Mouse (Mus musculus): Measurements from ENCODE around the gene Des. TPM values are rescaled to one million over a fixed set of nuclear protein-coding genes. Genes with fewer than 3 reads are reported as not detected.
A peak's percentile ranks its signal among the peaks of the same experiment; 100 is the strongest.

Gene Des
- polyA plus RNA-seq, 1 experiment = 23.3 TPM

DNA sequence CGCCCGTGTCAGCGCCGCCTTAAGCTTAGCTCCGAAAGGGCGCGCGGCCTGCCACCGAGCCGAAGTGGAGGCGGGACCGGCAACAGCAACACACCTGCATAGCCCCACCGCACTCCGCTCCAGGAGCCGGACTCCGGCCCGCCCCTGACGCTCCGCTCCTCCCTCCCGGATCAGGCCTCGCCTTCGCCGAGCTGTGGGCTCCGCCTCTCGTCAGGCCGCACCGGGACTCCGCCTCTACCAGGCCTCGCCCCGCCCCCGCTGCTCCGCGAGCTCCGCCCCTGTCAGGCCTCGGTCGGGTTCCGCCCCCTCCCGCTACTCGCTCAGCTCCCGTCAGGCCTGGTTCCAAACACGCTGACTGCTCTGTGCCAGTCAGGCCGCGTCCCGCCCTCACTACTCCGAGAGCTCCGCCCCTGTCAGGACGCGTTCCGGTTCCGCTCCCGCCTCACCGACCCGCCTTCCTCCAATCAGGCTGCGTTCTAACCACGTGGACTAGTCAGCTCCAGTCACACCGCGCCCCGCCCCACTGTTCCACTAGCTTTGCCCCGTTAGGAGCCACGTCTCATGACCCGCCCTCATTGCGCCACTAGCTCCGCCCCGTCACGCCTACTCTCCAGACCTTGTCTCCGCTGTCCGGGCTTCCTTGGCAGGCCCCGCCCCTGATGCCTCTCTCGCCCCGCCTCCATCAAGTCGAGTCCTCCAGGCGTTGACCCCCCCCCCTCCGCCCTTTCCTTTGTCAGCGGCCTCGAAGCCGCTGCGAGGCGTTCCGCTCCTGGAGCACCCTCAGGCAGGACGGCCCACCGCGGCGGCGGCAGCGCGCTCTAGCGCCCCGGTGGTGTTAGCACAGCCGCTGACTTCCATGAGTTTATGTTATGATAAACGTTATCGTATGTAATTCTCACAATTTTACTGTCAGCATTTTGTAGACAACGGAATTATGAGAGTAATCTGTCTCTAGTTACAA, 42.6 kb upstream of the Des start, which contains the start of gene Dnpep:
TSS of gene Dnpep (minus strand) at position 750 of the 961 bp plus-strand sequence.
- no peaks in the 10 kb centered on the region for H3K27me3 ChIP-seq (ENCODE audit: control insufficient read depth, insufficient read depth, low read length, poor library complexity, severe bottlenecking)
- H3K4me3 ChIP-seq (ENCODE audit: low read depth, low read length) = peak within 1 kb of the TSS; percentile 86
- TF ChIP-seq POLR2A (IDR thresholded peaks at IDR 0.05; ENCODE audit: insufficient read depth, low read length) (no peak), CTCF (IDR thresholded peaks at IDR 0.05; ENCODE audit: low read depth, low read length) (peak; percentile 54), EP300 (IDR thresholded peaks at IDR 0.05; ENCODE audit: insufficient read depth, low read depth, low read length) (no peak)
- peak within 1 kb of the TSS; percentile 76 for H3K9ac ChIP-seq (ENCODE audit: low read depth, poor library complexity, severe bottlenecking)
- no peaks in the 10 kb centered on the region; the same call in 1 of the 2 replicates for H3K36me3 ChIP-seq (ENCODE audit: control insufficient read depth, insufficient read depth, low read length, poor library complexity, severe bottlenecking)
- peaks cover 2% of the 10 kb centered on the region for H3K4me1 ChIP-seq (ENCODE audit: control insufficient read depth, insufficient read depth, low read length)
- H3K27ac ChIP-seq (ENCODE audit: insufficient read depth, low read length) = peak within 1 kb of the TSS; percentile 66
- no peaks in the 10 kb centered on the region for H3K9me3 ChIP-seq (replicated peaks; ENCODE audit: control insufficient read depth, insufficient read depth, low read length, poor library complexity, severe bottlenecking)

DNA sequence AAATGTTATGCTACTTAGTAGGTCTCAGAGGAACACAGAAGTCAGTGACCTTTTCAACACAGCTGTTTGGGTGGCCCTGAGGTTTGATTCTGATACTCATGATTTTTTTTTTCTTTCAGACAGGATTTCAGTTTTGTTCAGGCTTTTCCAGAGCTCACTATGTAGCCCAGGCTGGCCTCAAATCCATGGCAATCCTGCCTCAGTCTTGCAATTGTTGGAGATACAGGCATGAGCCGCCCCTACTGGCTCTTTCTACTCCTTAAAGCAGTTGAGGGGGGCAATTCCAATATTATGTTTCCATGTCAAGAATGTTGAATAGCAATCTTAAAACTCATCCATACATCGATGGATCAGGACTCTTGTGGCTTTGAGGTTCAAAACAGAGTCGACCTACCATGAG, 41.8 kb upstream of the Des start:
- Histone ChIP-seq H3K9me3 (replicated peaks; ENCODE audit: control insufficient read depth, insufficient read depth, low read length, poor library complexity, severe bottlenecking) (no peaks in the 10 kb centered on the region), H3K27ac (ENCODE audit: insufficient read depth, low read length) (peak overlapping the region; percentile 33; the same call in 1 of the 2 replicates), H3K36me3 (ENCODE audit: control insufficient read depth, insufficient read depth, low read length, poor library complexity, severe bottlenecking) (no peaks in the 10 kb centered on the region), H3K27me3 (ENCODE audit: control insufficient read depth, insufficient read depth, low read length, poor library complexity, severe bottlenecking) (no peaks in the 10 kb centered on the region), H3K4me3 (ENCODE audit: low read depth, low read length) (no peak overlapping the region), H3K9ac (ENCODE audit: low read depth, poor library complexity, severe bottlenecking) (peak overlapping the region; percentile 58), H3K4me1 (ENCODE audit: control insufficient read depth, insufficient read depth, low read length) (peaks cover 2% of the 10 kb centered on the region)
- TF ChIP-seq CTCF (IDR thresholded peaks at IDR 0.05; ENCODE audit: low read depth, low read length) (no peak), EP300 (IDR thresholded peaks at IDR 0.05; ENCODE audit: insufficient read depth, low read depth, low read length) (no peak), POLR2A (IDR thresholded peaks at IDR 0.05; ENCODE audit: insufficient read depth, low read length) (no peak)

DNA sequence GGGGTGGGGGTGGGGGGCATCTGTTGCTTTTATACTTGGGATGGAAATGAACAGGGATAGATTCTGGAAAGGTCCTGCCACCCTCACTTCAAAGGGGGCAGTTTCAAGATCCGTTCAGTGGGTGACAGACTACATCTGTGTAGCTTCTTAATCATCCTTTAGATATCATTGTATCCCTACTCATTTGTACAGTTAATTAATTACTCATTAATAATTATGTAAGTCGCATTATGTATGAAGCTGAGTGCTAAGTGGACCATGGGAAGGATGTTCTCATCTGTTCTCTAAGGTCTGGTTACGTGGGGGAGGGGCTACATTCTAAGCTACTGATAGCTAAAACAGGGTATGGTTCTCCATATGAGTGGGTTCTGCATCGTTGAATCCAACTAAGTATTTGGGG, 41.4 kb upstream of the Des start:
- Histone ChIP-seq H3K27ac (ENCODE audit: insufficient read depth, low read length) (peak overlapping the region; percentile 33; the same call in 1 of the 2 replicates), H3K9me3 (replicated peaks; ENCODE audit: control insufficient read depth, insufficient read depth, low read length, poor library complexity, severe bottlenecking) (no peaks in the 10 kb centered on the region), H3K4me3 (ENCODE audit: low read depth, low read length) (no peak overlapping the region), H3K27me3 (ENCODE audit: control insufficient read depth, insufficient read depth, low read length, poor library complexity, severe bottlenecking) (no peaks in the 10 kb centered on the region), H3K4me1 (ENCODE audit: control insufficient read depth, insufficient read depth, low read length) (peaks cover 2% of the 10 kb centered on the region), H3K36me3 (ENCODE audit: control insufficient read depth, insufficient read depth, low read length, poor library complexity, severe bottlenecking) (no peaks in the 10 kb centered on the region), H3K9ac (ENCODE audit: low read depth, poor library complexity, severe bottlenecking) (peak overlapping the region; percentile 58; the same call in 1 of the 2 replicates)
- TF ChIP-seq EP300 (IDR thresholded peaks at IDR 0.05; ENCODE audit: insufficient read depth, low read depth, low read length) (no peak), POLR2A (IDR thresholded peaks at IDR 0.05; ENCODE audit: insufficient read depth, low read length) (no peak)

DNA sequence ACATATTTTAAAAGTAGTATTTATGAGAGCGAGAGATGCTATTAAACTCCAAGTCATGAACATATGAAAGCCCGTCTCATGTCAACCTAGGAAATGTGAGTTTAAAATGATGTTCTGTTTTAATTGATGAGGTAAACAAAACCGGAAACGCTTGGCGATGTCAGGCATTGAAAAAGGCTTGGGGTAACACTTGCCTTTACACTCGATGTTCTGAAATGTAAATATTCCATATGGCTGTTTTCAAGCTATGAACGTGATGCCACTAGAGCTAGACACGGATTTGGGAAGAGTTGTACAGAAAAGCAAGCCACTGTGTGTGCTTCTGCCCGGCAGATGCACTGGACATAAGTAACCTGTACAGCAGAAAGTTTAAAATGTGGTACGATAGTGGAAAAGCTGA, 41.0 kb upstream of the Des start:
- H3K27ac ChIP-seq (ENCODE audit: insufficient read depth, low read length) = no peak overlapping the region
- H3K9me3 ChIP-seq (replicated peaks; ENCODE audit: control insufficient read depth, insufficient read depth, low read length, poor library complexity, severe bottlenecking) = no peaks in the 10 kb centered on the region
- H3K9ac ChIP-seq (ENCODE audit: low read depth, poor library complexity, severe bottlenecking) = no peak overlapping the region
- H3K4me3 ChIP-seq (ENCODE audit: low read depth, low read length) = no peak overlapping the region
- H3K27me3 ChIP-seq (ENCODE audit: control insufficient read depth, insufficient read depth, low read length, poor library complexity, severe bottlenecking) = no peaks in the 10 kb centered on the region
- H3K36me3 ChIP-seq (ENCODE audit: control insufficient read depth, insufficient read depth, low read length, poor library complexity, severe bottlenecking) = no peaks in the 10 kb centered on the region
- H3K4me1 ChIP-seq (ENCODE audit: control insufficient read depth, insufficient read depth, low read length) = peaks cover 2% of the 10 kb centered on the region
- TF ChIP-seq POLR2A (IDR thresholded peaks at IDR 0.05; ENCODE audit: insufficient read depth, low read length) (no peak), EP300 (IDR thresholded peaks at IDR 0.05; ENCODE audit: insufficient read depth, low read depth, low read length) (no peak), CTCF (IDR thresholded peaks at IDR 0.05; ENCODE audit: low read depth, low read length) (no peak)

DNA sequence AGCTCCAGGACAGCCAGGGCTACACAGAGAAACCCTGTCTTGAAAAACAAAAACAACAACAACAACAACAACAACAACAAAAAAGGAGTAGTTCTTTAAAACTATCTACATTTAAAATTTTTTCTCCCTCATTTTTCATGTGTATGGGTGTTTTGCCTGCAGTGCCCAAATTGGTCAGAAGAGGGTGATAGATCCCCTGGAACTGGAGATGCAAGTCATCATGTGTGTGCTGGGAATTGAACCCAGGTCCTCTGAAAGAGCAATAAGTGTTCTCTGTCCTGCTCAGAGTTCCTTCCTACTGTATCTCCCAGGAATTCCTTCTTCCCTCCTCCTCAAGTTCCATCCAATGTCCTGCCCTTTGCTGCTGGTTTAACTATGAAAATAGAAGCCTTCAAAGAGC, 32.7 kb upstream of the Des start:
- H3K27ac ChIP-seq (ENCODE audit: insufficient read depth, low read length) = no peak overlapping the region
- no peaks in the 10 kb centered on the region for H3K36me3 ChIP-seq (ENCODE audit: control insufficient read depth, insufficient read depth, low read length, poor library complexity, severe bottlenecking)
- no peaks in the 10 kb centered on the region for H3K27me3 ChIP-seq (ENCODE audit: control insufficient read depth, insufficient read depth, low read length, poor library complexity, severe bottlenecking)
- no peak overlapping the region for H3K9ac ChIP-seq (ENCODE audit: low read depth, poor library complexity, severe bottlenecking)
- TF ChIP-seq POLR2A (IDR thresholded peaks at IDR 0.05; ENCODE audit: insufficient read depth, low read length) (no peak), CTCF (IDR thresholded peaks at IDR 0.05; ENCODE audit: low read depth, low read length) (no peak), EP300 (IDR thresholded peaks at IDR 0.05; ENCODE audit: insufficient read depth, low read depth, low read length) (no peak)
- no peaks in the 10 kb centered on the region for H3K4me1 ChIP-seq (ENCODE audit: control insufficient read depth, insufficient read depth, low read length)
- peaks cover 3% of the 10 kb centered on the region; the same call in 1 of the 2 replicates for H3K9me3 ChIP-seq (replicated peaks; ENCODE audit: control insufficient read depth, insufficient read depth, low read length, poor library complexity, severe bottlenecking)
- no peak overlapping the region for H3K4me3 ChIP-seq (ENCODE audit: low read depth, low read length)

DNA sequence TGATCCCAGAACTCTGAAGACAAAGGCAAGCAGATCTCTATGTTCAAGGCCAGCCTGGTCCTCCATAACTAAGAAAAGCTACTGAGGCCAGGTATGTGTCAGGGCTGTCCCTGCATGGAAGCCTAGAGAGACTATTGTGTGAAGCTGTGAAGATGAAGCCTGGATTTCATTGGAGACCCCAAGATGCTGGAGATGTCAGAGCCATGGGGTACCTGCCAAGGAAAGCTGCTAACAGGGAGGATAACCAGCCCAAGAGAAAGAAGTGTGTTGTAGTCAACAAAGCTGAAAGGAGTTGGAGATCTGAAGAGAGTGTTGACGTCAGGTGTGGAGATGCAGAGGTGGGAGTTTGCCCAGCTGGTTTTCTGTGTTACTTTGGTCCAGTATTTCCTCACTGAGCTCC, 28.9 kb upstream of the Des start:
- no peaks in the 10 kb centered on the region for H3K4me1 ChIP-seq (ENCODE audit: control insufficient read depth, insufficient read depth, low read length)
- H3K4me3 ChIP-seq (ENCODE audit: low read depth, low read length) = no peak overlapping the region
- no peaks in the 10 kb centered on the region for H3K27me3 ChIP-seq (ENCODE audit: control insufficient read depth, insufficient read depth, low read length, poor library complexity, severe bottlenecking)
- no peak overlapping the region for H3K9ac ChIP-seq (ENCODE audit: low read depth, poor library complexity, severe bottlenecking)
- H3K9me3 ChIP-seq (replicated peaks; ENCODE audit: control insufficient read depth, insufficient read depth, low read length, poor library complexity, severe bottlenecking) = peaks cover 3% of the 10 kb centered on the region; the same call in 1 of the 2 replicates
- no peaks in the 10 kb centered on the region for H3K36me3 ChIP-seq (ENCODE audit: control insufficient read depth, insufficient read depth, low read length, poor library complexity, severe bottlenecking)
- no peak overlapping the region for H3K27ac ChIP-seq (ENCODE audit: insufficient read depth, low read length)
- TF ChIP-seq POLR2A (IDR thresholded peaks at IDR 0.05; ENCODE audit: insufficient read depth, low read length) (no peak), CTCF (IDR thresholded peaks at IDR 0.05; ENCODE audit: low read depth, low read length) (no peak), EP300 (IDR thresholded peaks at IDR 0.05; ENCODE audit: insufficient read depth, low read depth, low read length) (no peak)
